Mouse (Mus musculus): ENCODE measurements at regions not wholly inside any gene's neighbourhood (a gene's known extent, or its start where the extent isn't known, plus 50 kb on each side); places are given as distances from the start of the nearest gene placed in this dataset.

- ATAC-seq (replicated peaks; ENCODE audit: low FRiP score, low TSS enrichment, poor library complexity, severe bottlenecking) = no peak
These were observed 219.9 kb downstream of the Insig2 start for GRCm38 (mm10) chr1:121112464-121112863.

GRCm38 (mm10) chr1:121116626-121117025 lies 215.8 kb downstream of the Insig2 start:
- ATAC-seq (replicated peaks; ENCODE audit: low FRiP score, low TSS enrichment, poor library complexity, severe bottlenecking) = no peak

- no peak for ATAC-seq (replicated peaks; ENCODE audit: low FRiP score, low TSS enrichment, poor library complexity, severe bottlenecking)
These were observed 209.0 kb downstream of the Insig2 start for GRCm38 (mm10) chr1:121123436-121123835.

GRCm38 (mm10) chr1:121136284-121136683 lies 196.1 kb downstream of the Insig2 start:
- no peak for ATAC-seq (replicated peaks; ENCODE audit: low FRiP score, low TSS enrichment, poor library complexity, severe bottlenecking)

GRCm38 (mm10) chr1:121136846-121137245 lies 195.5 kb downstream of the Insig2 start:
- ATAC-seq (replicated peaks; ENCODE audit: low FRiP score, low TSS enrichment, poor library complexity, severe bottlenecking) = no peak

GRCm38 (mm10) chr1:121144981-121145380 lies 187.4 kb downstream of the Insig2 start:
- no peak for ATAC-seq (replicated peaks; ENCODE audit: low FRiP score, low TSS enrichment, poor library complexity, severe bottlenecking)

GRCm38 (mm10) chr1:121153476-121153875 lies 178.9 kb downstream of the Insig2 start:
- no peak for ATAC-seq (replicated peaks; ENCODE audit: low FRiP score, low TSS enrichment, poor library complexity, severe bottlenecking)

- no peak for ATAC-seq (replicated peaks; ENCODE audit: low FRiP score, low TSS enrichment, poor library complexity, severe bottlenecking)
These were observed 177.8 kb downstream of the Insig2 start for GRCm38 (mm10) chr1:121154616-121155015.

- no peak for ATAC-seq (replicated peaks; ENCODE audit: low FRiP score, low TSS enrichment, poor library complexity, severe bottlenecking)
These were observed 163.7 kb downstream of the Insig2 start for GRCm38 (mm10) chr1:121168651-121169050.

- ATAC-seq (replicated peaks; ENCODE audit: low FRiP score, low TSS enrichment, poor library complexity, severe bottlenecking) = no peak
These were observed 155.8 kb downstream of the Insig2 start for GRCm38 (mm10) chr1:121176541-121176940.

GRCm38 (mm10) chr1:121177136-121177907 lies 155.1 kb downstream of the Insig2 start:
- ATAC-seq (replicated peaks; ENCODE audit: low FRiP score, low TSS enrichment, poor library complexity, severe bottlenecking) = no peak

GRCm38 (mm10) chr1:121177908-121178311 lies 154.5 kb downstream of the Insig2 start:
- no peak for ATAC-seq (replicated peaks; ENCODE audit: low FRiP score, low TSS enrichment, poor library complexity, severe bottlenecking)

- no peak for ATAC-seq (replicated peaks; ENCODE audit: low FRiP score, low TSS enrichment, poor library complexity, severe bottlenecking)
These were observed 153.7 kb downstream of the Insig2 start for GRCm38 (mm10) chr1:121178611-121179245.

GRCm38 (mm10) chr1:121180273-121181030 lies 151.9 kb downstream of the Insig2 start:
- ATAC-seq (replicated peaks; ENCODE audit: low FRiP score, low TSS enrichment, poor library complexity, severe bottlenecking) = no peak

GRCm38 (mm10) chr1:121188895-121189294 lies 143.5 kb downstream of the Insig2 start:
- ATAC-seq (replicated peaks; ENCODE audit: low FRiP score, low TSS enrichment, poor library complexity, severe bottlenecking) = no peak

GRCm38 (mm10) chr1:121194800-121195199 lies 137.6 kb downstream of the Insig2 start:
- ATAC-seq (replicated peaks; ENCODE audit: low FRiP score, low TSS enrichment, poor library complexity, severe bottlenecking) = no peak

- ATAC-seq (replicated peaks; ENCODE audit: low FRiP score, low TSS enrichment, poor library complexity, severe bottlenecking) = 0 out of 2 replicates have a peak, but pooled peaks have one; percentile 47
These were observed 116.5 kb downstream of the Insig2 start for GRCm38 (mm10) chr1:121215843-121216242.

GRCm38 (mm10) chr1:121224250-121224649 lies 108.1 kb downstream of the Insig2 start:
- no peak for ATAC-seq (replicated peaks; ENCODE audit: low FRiP score, low TSS enrichment, poor library complexity, severe bottlenecking)

GRCm38 (mm10) chr1:121226466-121227232 lies 105.7 kb downstream of the Insig2 start:
- ATAC-seq (replicated peaks; ENCODE audit: low FRiP score, low TSS enrichment, poor library complexity, severe bottlenecking) = no peak

- no peak for ATAC-seq (replicated peaks; ENCODE audit: low FRiP score, low TSS enrichment, poor library complexity, severe bottlenecking)
These were observed 105.2 kb downstream of the Insig2 start for GRCm38 (mm10) chr1:121227233-121227594.
